Mouse (Mus musculus) ES-E14 (cell line): ENCODE measurements around the gene Arid1a. TPM values are rescaled to one million over a fixed set of nuclear protein-coding genes. Genes with fewer than 3 reads are reported as not detected.
"Not testable (repeated sequence)": the region's sequence is repeated elsewhere in the genome, so short reads cannot be mapped to it uniquely, and the experiment has no call there.

Source experiments
- DNase-seq: peaks from one replicate; pipeline ENCODE4 v3.0.0-alpha.2; 2013; ENCODE audit warnings: low read depth, low spot score
- H3K27ac ChIP-seq: 2 replicates; pipeline ENCODE4 v1.5.1; 2012; ENCODE audit warnings: low read depth, mild to moderate bottlenecking, low read length, moderate library complexity, mixed read lengths; ENCODE audit not compliant: poor library complexity, insufficient read depth, severe bottlenecking
- H3K36me3 ChIP-seq: 2 replicates; pipeline ENCODE4 v1.6.1; 2012; ENCODE audit warnings: mild to moderate bottlenecking, low read length, moderate library complexity, mixed read lengths; ENCODE audit not compliant: control insufficient read depth, poor library complexity, insufficient read depth, severe bottlenecking
- H3K4me1 ChIP-seq, 2 experiments: fragments of 150-350 bp in 1 of 2; sonication (generic) in 1 of 2; 2 replicates each; pipeline ENCODE4 v1.6.1; 2012; ENCODE audit warnings: low read length in 2 of 2, mild to moderate bottlenecking in 1 of 2, mixed read lengths in 1 of 2; ENCODE audit not compliant: control insufficient read depth in 2 of 2, insufficient read depth in 2 of 2, poor library complexity in 1 of 2
- H3K4me3 ChIP-seq, 2 experiments: fragments of 150-350 bp in 1 of 2; sonication (generic) in 1 of 2; 2 replicates each; pipeline ENCODE4 v1.5.1; 2012; ENCODE audit warnings: low read length in 2 of 2, low read depth in 1 of 2, mild to moderate bottlenecking in 1 of 2, mixed read lengths in 1 of 2; ENCODE audit not compliant: insufficient read depth in 1 of 2, poor library complexity in 1 of 2, severe bottlenecking in 1 of 2
- H3K9ac ChIP-seq: 2 replicates; pipeline ENCODE4 v1.6.1; 2012; ENCODE audit warnings: low read depth, mild to moderate bottlenecking, low read length, mixed read lengths; ENCODE audit not compliant: poor library complexity, insufficient read depth, severe bottlenecking
- H3K9me3 ChIP-seq: fragments of 150-350 bp; sonication (generic); 2 replicates; pipeline ENCODE4 v1.6.1; 2012; ENCODE audit warnings: low read depth, mild to moderate bottlenecking, low read length; ENCODE audit not compliant: control insufficient read depth, insufficient read depth
- CHD2 ChIP-seq: IDR thresholded peaks from 2 replicates; pipeline ENCODE4 v1.6.1; 2014; ENCODE audit warnings: mild to moderate bottlenecking, low read depth, low read length, inconsistent platforms
- HCFC1 ChIP-seq: IDR thresholded peaks from 2 replicates; pipeline ENCODE4 v1.6.1; 2012; ENCODE audit warnings: low read length, inconsistent platforms, borderline replicate concordance; ENCODE audit not compliant: insufficient read depth
- MAFK ChIP-seq: IDR thresholded peaks from 2 replicates; pipeline ENCODE4 v1.6.1; 2014; ENCODE audit warnings: mild to moderate bottlenecking, low read depth, low read length, inconsistent platforms; ENCODE audit not compliant: insufficient read depth
- ZC3H11A ChIP-seq: IDR thresholded peaks from 2 replicates; pipeline ENCODE4 v1.6.1; 2012; ENCODE audit warnings: low read depth, mild to moderate bottlenecking, inconsistent platforms, low read length, borderline replicate concordance
- ZNF384 ChIP-seq: IDR thresholded peaks from 2 replicates; pipeline ENCODE4 v1.6.1; 2012; ENCODE audit warnings: low read depth, low read length, inconsistent platforms
- in situ Hi-C, 2 experiments: fragments of 600-800 bp; cut with MboI; formaldehyde crosslinking; loops; one replicate each; pipeline ENCODE4 v1.15.1; 2025; ENCODE audit warnings: low sequenced_read_pairs in 2 of 2, inconsistent platforms in 1 of 2; ENCODE audit not compliant: unreplicated experiment in 2 of 2
- total RNA-seq: library from RNA; depleted of rRNA; stranded (reverse); fragments of 300-350 nt; gene quantifications from 2 replicates; pipeline ENCODE4 v1.2.3, GENCODE M21; 2012

Arid1a gene
- total RNA-seq, 1 experiment = 62.6 TPM

DNA sequence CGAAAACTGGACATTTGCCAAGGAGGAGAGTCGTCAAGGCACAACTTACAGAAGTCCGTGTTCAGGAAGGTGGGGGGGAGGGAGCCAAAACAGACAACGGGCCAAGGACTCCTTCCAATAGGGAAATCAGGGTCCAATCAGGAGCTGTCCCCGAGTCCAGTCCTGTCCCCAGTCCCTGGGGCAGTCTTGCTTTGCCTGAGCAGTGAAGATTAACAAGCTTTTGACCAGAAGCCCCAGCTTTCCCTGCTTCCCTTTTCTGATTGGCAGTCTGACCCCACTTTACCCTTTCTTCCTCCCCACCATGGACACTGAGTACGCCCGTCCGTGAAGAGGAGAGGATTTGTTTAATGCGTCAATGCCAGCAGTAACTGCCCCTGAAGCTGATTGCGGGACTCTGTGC is 105.1 kb downstream of the Arid1a start:
- peaks cover 4 to 11% of the 10 kb centered on the region in 2 experiments; a peak in 1 of 4 replicates for H3K4me1 ChIP-seq
- H3K9ac ChIP-seq = no peak overlapping the region; the same call in 1 of the 2 replicates
- H3K4me3 ChIP-seq = no peak overlapping the region
- in situ Hi-C loops = no loop called here
- no peak for DNase-seq
- H3K27ac ChIP-seq = no peak overlapping the region
- TF ChIP-seq HCFC1 = no peak
- no peak for TF ChIP-seq CHD2
- TF ChIP-seq MAFK = no peak
- TF ChIP-seq ZC3H11A = no peak
- no peak for TF ChIP-seq ZNF384
- no peaks in the 10 kb centered on the region for H3K9me3 ChIP-seq
- H3K36me3 ChIP-seq = no peaks in the 10 kb centered on the region

DNA sequence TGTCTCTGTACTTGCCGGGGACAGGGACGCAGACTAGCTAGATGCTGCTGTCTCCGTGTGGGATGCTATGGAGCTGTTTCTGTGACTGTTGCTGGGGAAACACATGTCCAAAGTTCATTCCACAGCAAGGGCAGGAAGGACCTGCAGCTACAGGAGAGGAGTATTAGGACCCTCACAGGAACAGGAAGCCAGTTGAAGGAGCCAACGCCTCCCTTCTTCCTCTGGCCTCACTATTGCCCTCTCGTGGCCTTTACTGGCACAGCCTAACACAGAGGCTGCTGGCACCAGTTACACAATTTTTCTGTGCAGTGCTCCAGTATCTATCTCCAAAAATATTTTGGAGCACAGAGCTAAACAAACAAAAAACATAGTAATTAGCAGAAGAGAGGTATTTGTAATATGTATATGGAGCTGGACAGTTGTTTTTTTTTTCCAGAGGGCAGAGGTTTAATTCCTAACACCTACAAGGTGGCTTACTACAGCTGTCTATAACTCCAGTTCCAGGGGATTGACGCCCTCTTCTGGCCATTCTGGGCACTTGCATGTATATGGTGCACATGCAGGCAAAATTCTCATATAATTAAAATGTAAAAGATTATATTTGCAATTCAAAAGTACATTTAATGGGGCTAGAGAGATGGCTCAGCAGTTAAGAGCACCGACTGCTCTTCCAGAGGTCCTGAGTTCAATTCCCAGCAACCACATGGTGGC is 106.4 kb downstream of the Arid1a start, which contains the start of gene Zdhhc18:
TSS of gene Zdhhc18 (minus strand) at position 166 of the 711 bp plus-strand sequence.
- peak within 1 kb of the TSS; percentile 34 to 53 for H3K4me3 ChIP-seq
- DNase-seq = peak; percentile 90
- no peaks in the 10 kb centered on the region for H3K36me3 ChIP-seq
- H3K9ac ChIP-seq = peak within 1 kb of the TSS; percentile 71; the same call in 1 of the 2 replicates
- H3K9me3 ChIP-seq = no peaks in the 10 kb centered on the region
- in situ Hi-C loops = no loop called here
- TF ChIP-seq ZNF384 = no peak
- 0 out of 2 replicates have a peak, but pooled peaks have one; percentile 8 for TF ChIP-seq ZC3H11A
- TF ChIP-seq CHD2 = no peak
- TF ChIP-seq MAFK = no peak
- H3K27ac ChIP-seq = no peak within 1 kb of the TSS
- H3K4me1 ChIP-seq = peaks cover 4 to 9% of the 10 kb centered on the region in 2 experiments; a peak in 1 of 4 replicates

DNA sequence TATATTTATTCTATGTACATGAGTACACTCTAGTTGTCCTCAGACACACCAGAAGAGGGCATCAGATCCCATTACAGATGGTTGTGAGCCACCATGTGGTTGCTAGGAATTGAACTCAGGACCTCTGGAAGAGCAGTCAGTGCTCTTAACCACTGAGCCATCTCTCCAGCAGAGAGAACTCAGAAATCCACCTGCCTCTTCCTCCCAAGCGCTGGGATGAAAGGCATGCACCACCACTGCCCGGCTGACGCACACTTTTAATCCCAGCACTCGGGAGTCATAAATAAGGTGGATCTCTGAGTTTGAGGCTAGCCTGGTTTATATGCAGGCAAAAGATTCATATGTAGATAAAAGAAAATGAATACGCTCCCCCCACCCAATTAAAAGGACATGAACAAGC is 107.1 kb downstream of the Arid1a start:
- in situ Hi-C loops, H3K27ac ChIP-seq, H3K9me3 ChIP-seq: not testable (repeated sequence)

DNA sequence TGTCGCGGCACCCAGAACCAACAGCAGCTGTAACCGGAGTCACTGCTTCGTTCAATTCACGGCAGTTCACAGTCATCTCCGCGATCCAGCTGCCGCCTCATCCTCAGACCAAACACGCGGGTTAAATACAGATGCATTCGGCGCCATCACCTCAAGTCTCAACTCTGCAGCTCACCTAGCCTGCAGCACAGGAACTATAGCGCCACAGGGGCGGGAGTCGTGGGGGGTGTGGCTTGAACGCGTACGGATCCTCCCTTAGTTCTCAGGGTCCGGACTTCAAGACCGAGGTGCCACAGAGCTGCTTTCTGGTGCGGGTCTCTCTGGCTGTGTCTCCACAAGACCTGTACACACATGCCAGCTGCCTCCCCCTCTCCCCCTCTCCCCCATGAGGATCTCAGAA is 110.9 kb downstream of the Arid1a start:
- H3K36me3 ChIP-seq = no peaks in the 10 kb centered on the region
- no peak overlapping the region for H3K27ac ChIP-seq
- H3K9me3 ChIP-seq = no peaks in the 10 kb centered on the region
- DNase-seq = no peak
- H3K4me1 ChIP-seq = peaks cover 0 to 3% of the 10 kb centered on the region in 2 experiments; a peak in 1 of 4 replicates
- H3K9ac ChIP-seq = 0 out of 2 replicates have a peak overlapping the region, but pooled peaks have one; percentile 7
- in situ Hi-C loops = no loop called here
- TF ChIP-seq ZC3H11A (no peak), HCFC1 (no peak), MAFK (no peak), ZNF384 (no peak), CHD2 (no peak)
- H3K4me3 ChIP-seq = peak overlapping the region in 1 of 2 experiments; percentile 33; a peak in 1 of 4 replicates

More for the DNA sequence above, 107.1 kb downstream of the Arid1a start:
- H3K9ac ChIP-seq, DNase-seq, H3K36me3 ChIP-seq, H3K4me1 ChIP-seq: not testable (repeated sequence)
- H3K4me3 ChIP-seq = peak overlapping the region in 1 of 2 experiments; percentile 53; a peak in 1 of 4 replicates

DNA sequence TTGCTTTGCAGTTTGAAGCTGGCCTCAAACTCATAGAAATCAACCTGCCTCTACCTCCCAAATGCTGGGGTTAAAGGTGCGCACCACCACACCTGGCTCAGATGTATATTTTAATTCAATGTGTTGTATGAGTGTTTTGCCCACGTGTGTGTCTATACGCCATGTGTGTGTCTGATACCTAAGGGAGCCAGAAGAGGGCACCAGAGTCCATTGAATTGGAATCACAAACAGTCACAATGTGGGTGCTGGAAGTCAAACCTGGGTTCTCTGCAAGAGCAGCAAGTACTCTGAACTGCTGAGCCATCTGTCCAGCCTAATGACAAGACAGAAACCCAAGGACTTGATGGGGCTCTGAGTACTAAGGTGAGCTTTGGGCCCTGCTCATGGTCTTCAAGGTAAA is 111.4 kb downstream of the Arid1a start:
- H3K9me3 ChIP-seq = no peaks in the 10 kb centered on the region
- no peak for TF ChIP-seq MAFK
- TF ChIP-seq ZC3H11A = no peak
- no peak for TF ChIP-seq ZNF384
- TF ChIP-seq HCFC1 = no peak
- no peak for TF ChIP-seq CHD2
- no peak overlapping the region for H3K9ac ChIP-seq
- no peak for DNase-seq
- H3K4me3 ChIP-seq = no peak overlapping the region
- peaks cover 0 to 3% of the 10 kb centered on the region in 2 experiments; a peak in 1 of 4 replicates for H3K4me1 ChIP-seq
- no peaks in the 10 kb centered on the region for H3K36me3 ChIP-seq
- in situ Hi-C loops = no loop called here
- H3K27ac ChIP-seq = no peak overlapping the region
